ENCODE assay signal across 8 mouse cellular contexts in genomic region chrX:162717837-162718236, GRCm38 (mm10). TPM values are rescaled to one million over a fixed set of nuclear protein-coding genes. Genes with fewer than 3 reads are reported as not detected.
DNase-seq lines count a peak whose midpoint lies in the region; ATAC-seq and TF ChIP-seq lines count a peak whose summit lies in the region.

No protein-coding gene starts in this region.

- ATAC-seq in heart, embryonic 11.5 days (replicated peaks; ENCODE audit: insufficient number of reproducible peaks, low FRiP score, low TSS enrichment): no peak
- peak; percentile 81 for ATAC-seq in erythroid progenitor cell, adult 5-6 weeks (replicated peaks; ENCODE audit: low FRiP score, poor library complexity, severe bottlenecking)

- no peaks in the 10 kb centered on the region for H3K36me3 ChIP-seq in heart, adult 2 months (ENCODE audit: control insufficient read depth, insufficient read depth, low read length)
- no peaks in the 10 kb centered on the region for H3K36me3 ChIP-seq in heart, embryonic 11.5 days (ENCODE audit: control insufficient read depth, insufficient read depth, low read length)

- no peak for TF ChIP-seq EP300 in heart, adult 2 months (IDR thresholded peaks at IDR 0.05; ENCODE audit: insufficient read depth, low read depth, low read length)

- no peak overlapping the region for H3K9ac ChIP-seq in heart, adult 2 months (ENCODE audit: low read depth, low read length)
- H3K9ac ChIP-seq in heart, embryonic 11.5 days (ENCODE audit: low read depth, low read length): no peak overlapping the region

- intact Hi-C loops in heart, adult 2 months (cut with DNase I): loop anchor here (2.0 to 5.0 kb wide), 2 partner anchors 83 to 154 kb away; no protein-coding TSS in a partner anchor

- H3K79me2 ChIP-seq in heart, adult 2 months (replicated peaks; ENCODE audit: control insufficient read depth, insufficient read depth, low read length): no peaks in the 10 kb centered on the region

- H3K27ac ChIP-seq in heart, adult 2 months: no peak overlapping the region
- no peak overlapping the region for H3K27ac ChIP-seq in heart, embryonic 11.5 days (ENCODE audit: low read depth, low read length)

- peak; percentile 15 to 27 for DNase-seq in heart, adult 2 months
- DNase-seq in CD8-positive naive resting alpha-beta T cell, adult 2 months (ENCODE audit: low read depth in 2 of 2, low spot score in 2 of 2): peak; percentile 13 to 54
- DNase-seq in brain, adult 2 months (ENCODE audit: low read depth, low spot score): peak; percentile 71
- DNase-seq in kidney, postnatal 10 days: peak; percentile 74
- DNase-seq in lung, postnatal 36 days: peak; percentile 85
- DNase-seq in testis, postnatal 14 days (ENCODE audit: low spot score): peak; percentile 5

- no peak overlapping the region for H3K4me2 ChIP-seq in heart, embryonic 11.5 days

- TF ChIP-seq POLR2A in heart, adult 2 months (IDR thresholded peaks at IDR 0.05; ENCODE audit: insufficient read depth, low read depth, low read length): no peak

- H3K9me3 ChIP-seq in heart, embryonic 11.5 days (replicated peaks; ENCODE audit: control insufficient read depth, low read length): no peaks in the 10 kb centered on the region

- H3K27me3 ChIP-seq in heart, adult 2 months (ENCODE audit: control insufficient read depth, insufficient read depth, low read length): no peaks in the 10 kb centered on the region
- no peaks in the 10 kb centered on the region for H3K27me3 ChIP-seq in heart, embryonic 11.5 days (ENCODE audit: control insufficient read depth, insufficient read depth, low read length)

- TF ChIP-seq CTCF in heart, adult 2 months (IDR thresholded peaks at IDR 0.05): peak; percentile 61

- H3K4me1 ChIP-seq in heart, adult 2 months (ENCODE audit: control insufficient read depth, insufficient read depth, low read length): no peaks in the 10 kb centered on the region
- no peaks in the 10 kb centered on the region for H3K4me1 ChIP-seq in heart, embryonic 11.5 days (ENCODE audit: control insufficient read depth, insufficient read depth, low read length)

- WGBS in heart, adult 2 months: 27% methylated on average over 5 of the region's 5 CpGs
- WGBS in heart, embryonic 11.5 days (ENCODE audit: insufficient replicate concordance): 28% methylated on average over 5 of the region's 5 CpGs

- H3K4me3 ChIP-seq in heart, adult 2 months: no peak overlapping the region
- no peak overlapping the region for H3K4me3 ChIP-seq in heart, embryonic 11.5 days (ENCODE audit: low read depth, low read length)

RNA-seq across cellular contexts. Expression of gene Rbbp7, which starts 42.4 kb away (rescaled TPM):
- 100 to 1,000 TPM; 134 to 153 TPM for total RNA-seq in heart, adult 2 months (2021)
- 80.6 and 153 TPM in 2 replicates for polyA plus RNA-seq in heart, adult 2 months (2012; rRNA removed)
- 441 and 477 TPM in 2 replicates for polyA plus RNA-seq in heart, embryonic 11.5 days (2014; fragmentation: Nextera tagmentation; extraction: Ambion mirVana)
- 108 and 135 TPM in 2 replicates for total RNA-seq in erythroid progenitor cell, adult 5-6 weeks (2015; ENCODE audit: low replicate concordance)
- total RNA-seq in erythroid progenitor cell, adult 5-6 weeks (2017; ENCODE audit: low replicate concordance): 57.2 and 111 TPM in 2 replicates

Comparison
In these comparisons a context has a peak if more than half of its experiments do, and no peak if none do; other contexts are left out.
1. DNase-seq: peak in every context shown above with its lines; median percentile 85 in lung, postnatal 36 days; 74 in kidney, postnatal 10 days; 71 in brain, adult 2 months; 34 in CD8-positive naive resting alpha-beta T cell, adult 2 months; 21 in heart, adult 2 months; 5 in testis, postnatal 14 days.